Mouse (Mus musculus): ENCODE measurements around the gene Anapc4. TPM values are rescaled to one million over a fixed set of nuclear protein-coding genes. Genes with fewer than 3 reads are reported as not detected.

The Anapc4 gene
- polyA plus RNA-seq, 1 experiment from 2014 or later = 17.6 TPM

GRCm38 (mm10) chr5:52821691-52822090, 12.1 kb upstream of the Anapc4 start:
- no peak for ATAC-seq
- no peaks in the 10 kb centered on the region for H3K9me3 ChIP-seq (ENCODE audit: low read length)
- peaks cover 21% of the 10 kb centered on the region for H3K36me3 ChIP-seq (replicated peaks; ENCODE audit: insufficient read depth, low read length)
- no peak overlapping the region for H3K4me2 ChIP-seq (ENCODE audit: low read depth, low read length)
- H3K27ac ChIP-seq (ENCODE audit: low read depth) = no peak overlapping the region
- H3K4me1 ChIP-seq (ENCODE audit: insufficient read depth) = no peaks in the 10 kb centered on the region
- H3K4me3 ChIP-seq (ENCODE audit: low read depth, low read length) = no peak overlapping the region
- 0 out of 2 replicates have a peak, but pooled peaks have one; percentile 10 for TF ChIP-seq EP300 (IDR thresholded peaks at IDR 0.05; ENCODE audit: low read depth)
- peak; percentile 78 for TF ChIP-seq CTCF (IDR thresholded peaks at IDR 0.05; ENCODE audit: low read depth)
- WGBS (ENCODE audit: insufficient replicate concordance) = 56% methylated on average over 3 of the region's 3 CpGs
- peak; percentile 30 for DNase-seq
- no peak overlapping the region for H3K9ac ChIP-seq (replicated peaks)
- H3K27me3 ChIP-seq (ENCODE audit: insufficient read depth, low read length) = no peaks in the 10 kb centered on the region

GRCm38 (mm10) chr5:52827923-52828322, 5.9 kb upstream of the Anapc4 start:
- Histone ChIP-seq H3K4me1 (ENCODE audit: insufficient read depth) (peaks cover 3% of the 10 kb centered on the region), H3K27me3 (ENCODE audit: insufficient read depth, low read length) (no peaks in the 10 kb centered on the region), H3K4me2 (ENCODE audit: low read depth, low read length) (no peak overlapping the region), H3K9ac (replicated peaks) (no peak overlapping the region), H3K27ac (ENCODE audit: low read depth) (peak overlapping the region; percentile 80), H3K36me3 (replicated peaks; ENCODE audit: insufficient read depth, low read length) (peaks cover 9% of the 10 kb centered on the region; the same call in 1 of the 2 replicates), H3K4me3 (ENCODE audit: low read depth, low read length) (no peak overlapping the region), H3K9me3 (ENCODE audit: low read length) (no peaks in the 10 kb centered on the region)
- DNase-seq (no peak), ATAC-seq (peak; percentile 96)
- no peak for TF ChIP-seq CTCF (IDR thresholded peaks at IDR 0.05; ENCODE audit: low read depth)
- TF ChIP-seq EP300 (IDR thresholded peaks at IDR 0.05; ENCODE audit: low read depth) = peak; percentile 51; the same call in 1 of the 2 replicates
- WGBS (ENCODE audit: insufficient replicate concordance) = 72% methylated on average over 4 of the region's 4 CpGs

GRCm38 (mm10) chr5:52833005-52833404, 807 bp upstream of the Anapc4 start:
- Histone ChIP-seq H3K9ac (replicated peaks) (no peak overlapping the region; the same call in 1 of the 2 replicates), H3K4me2 (ENCODE audit: low read depth, low read length) (peak overlapping the region; percentile 82), H3K27ac (ENCODE audit: low read depth) (peak overlapping the region; percentile 80), H3K9me3 (ENCODE audit: low read length) (no peaks in the 10 kb centered on the region), H3K27me3 (ENCODE audit: insufficient read depth, low read length) (no peaks in the 10 kb centered on the region), H3K4me3 (ENCODE audit: low read depth, low read length) (peak overlapping the region; percentile 62), H3K4me1 (ENCODE audit: insufficient read depth) (peaks cover 17% of the 10 kb centered on the region), H3K36me3 (replicated peaks; ENCODE audit: insufficient read depth, low read length) (peaks cover 13% of the 10 kb centered on the region)
- DNase-seq (peak; percentile 39), ATAC-seq (no peak)
- TF ChIP-seq EP300 (IDR thresholded peaks at IDR 0.05; ENCODE audit: low read depth) (no peak), CTCF (IDR thresholded peaks at IDR 0.05; ENCODE audit: low read depth) (0 out of 2 replicates have a peak, but pooled peaks have one; percentile 17)

GRCm38 (mm10) chr5:52834386-52834785, 574 bp downstream of the Anapc4 start:
- Histone ChIP-seq H3K27me3 (ENCODE audit: insufficient read depth, low read length) (no peaks in the 10 kb centered on the region), H3K27ac (ENCODE audit: low read depth) (peak overlapping the region; percentile 84), H3K4me3 (ENCODE audit: low read depth, low read length) (peak overlapping the region; percentile 62), H3K4me2 (ENCODE audit: low read depth, low read length) (peak overlapping the region; percentile 82), H3K9ac (replicated peaks) (peak overlapping the region; percentile 73), H3K9me3 (ENCODE audit: low read length) (no peaks in the 10 kb centered on the region), H3K4me1 (ENCODE audit: insufficient read depth) (peaks cover 17% of the 10 kb centered on the region), H3K36me3 (replicated peaks; ENCODE audit: insufficient read depth, low read length) (peaks cover 13% of the 10 kb centered on the region)
- DNase-seq (no peak), ATAC-seq (no peak)
- WGBS (ENCODE audit: insufficient replicate concordance) = 6% methylated on average over 8 of the region's 8 CpGs
- TF ChIP-seq CTCF (IDR thresholded peaks at IDR 0.05; ENCODE audit: low read depth) (no peak), EP300 (IDR thresholded peaks at IDR 0.05; ENCODE audit: low read depth) (no peak)

- Histone ChIP-seq H3K9ac (replicated peaks) (no peak overlapping the region), H3K4me1 (ENCODE audit: insufficient read depth) (no peaks in the 10 kb centered on the region), H3K9me3 (ENCODE audit: low read length) (no peaks in the 10 kb centered on the region), H3K27me3 (ENCODE audit: insufficient read depth, low read length) (no peaks in the 10 kb centered on the region), H3K4me3 (ENCODE audit: low read depth, low read length) (no peak overlapping the region), H3K27ac (ENCODE audit: low read depth) (no peak overlapping the region), H3K36me3 (replicated peaks; ENCODE audit: insufficient read depth, low read length) (peaks cover 52% of the 10 kb centered on the region), H3K4me2 (ENCODE audit: low read depth, low read length) (no peak overlapping the region)
- DNase-seq (no peak), ATAC-seq (no peak)
- TF ChIP-seq EP300 (IDR thresholded peaks at IDR 0.05; ENCODE audit: low read depth) (no peak), CTCF (IDR thresholded peaks at IDR 0.05; ENCODE audit: low read depth) (no peak)
- 81% methylated on average over 7 of the region's 7 CpGs for WGBS (ENCODE audit: insufficient replicate concordance)
Observed at GRCm38 (mm10) chr5:52844319-52844718, 10.5 kb downstream of the Anapc4 start.

- Histone ChIP-seq H3K27me3 (ENCODE audit: insufficient read depth, low read length) (no peaks in the 10 kb centered on the region), H3K9me3 (ENCODE audit: low read length) (no peaks in the 10 kb centered on the region), H3K27ac (ENCODE audit: low read depth) (no peak overlapping the region), H3K4me2 (ENCODE audit: low read depth, low read length) (no peak overlapping the region), H3K9ac (replicated peaks) (no peak overlapping the region), H3K36me3 (replicated peaks; ENCODE audit: insufficient read depth, low read length) (peaks cover 43% of the 10 kb centered on the region), H3K4me3 (ENCODE audit: low read depth, low read length) (no peak overlapping the region), H3K4me1 (ENCODE audit: insufficient read depth) (no peaks in the 10 kb centered on the region)
- no peak for ATAC-seq
- TF ChIP-seq CTCF (IDR thresholded peaks at IDR 0.05; ENCODE audit: low read depth) = peak; percentile 20; the same call in 1 of the 2 replicates
- no peak for TF ChIP-seq EP300 (IDR thresholded peaks at IDR 0.05; ENCODE audit: low read depth)
- no peak for DNase-seq
- WGBS (ENCODE audit: insufficient replicate concordance) = 89% methylated on average over 5 of the region's 5 CpGs
Observed at GRCm38 (mm10) chr5:52855727-52856126, 21.9 kb downstream of the Anapc4 start.

Data from liver, postnatal 0 days (tissue).